Mouse (Mus musculus) kidney, postnatal 25 days (tissue): ENCODE data around the gene Hebp1.

ENCODE experiments used
- DNase-seq, 2 experiments: peaks; one replicate each; pipeline ENCODE4 v3.0.0; 2021; ENCODE audit warnings: mixed read lengths in 2 of 2

Gene Hebp1

GRCm38 (mm10) chr6:135112411-135113113, 85.3 kb downstream of the Hebp1 start:
- no peak for DNase-seq

GRCm38 (mm10) chr6:135107014-135107413, 90.8 kb downstream of the Hebp1 start:
- DNase-seq = no peak

GRCm38 (mm10) chr6:135102736-135103303, 95.0 kb downstream of the Hebp1 start:
- no peak for DNase-seq

GRCm38 (mm10) chr6:135100787-135101472, 96.9 kb downstream of the Hebp1 start:
- no peak for DNase-seq

- no peak for DNase-seq
Measured at GRCm38 (mm10) chr6:135092798-135093470, 104.9 kb downstream of the Hebp1 start.

- DNase-seq = peak in 1 of 2 experiments; percentile 42
Measured at GRCm38 (mm10) chr6:135090661-135091060, 107.2 kb downstream of the Hebp1 start.

GRCm38 (mm10) chr6:135089786-135090185, 108.0 kb downstream of the Hebp1 start:
- DNase-seq = peak in 1 of 2 experiments; percentile 9

GRCm38 (mm10) chr6:135087721-135088451, 109.9 kb downstream of the Hebp1 start:
- peak; percentile 69 to 81 for DNase-seq
